Mouse (Mus musculus) ovary, adult 2 months (tissue): ENCODE data around the gene Dcaf10. TPM values are rescaled to one million over a fixed set of nuclear protein-coding genes. Genes with fewer than 3 reads are reported as not detected.

Experiments used
- polyA plus RNA-seq: library from polyadenylated mRNA; depleted of rRNA; stranded (reverse); fragments of >200 nt; gene quantifications from 2 replicates; pipeline ENCODE4 v1.2.3, GENCODE M21; 2012; rRNA removed

The Dcaf10 gene
- polyA plus RNA-seq, result 36.0 and 56.5 TPM in 2 replicates

GRCm38 (mm10) chr4:45341669-45342249 is at the start of gene Dcaf10:
Gene Dcaf10, plus strand, starts transcription at chr4:45342101.

GRCm38 (mm10) chr4:45296662-45297564 is 45.0 kb upstream of the Dcaf10 start, which contains the start of gene Trmt10b:
Gene Trmt10b, plus strand, starts transcription at chr4:45297127.

GRCm38 (mm10) chr4:45342286-45343155 is 620 bp downstream of the Dcaf10 start, which contains the start of gene Exosc3:
Gene Exosc3, minus strand, starts transcription at chr4:45342732.

GRCm38 (mm10) chr4:45408427-45409132 is 66.7 kb downstream of the Dcaf10 start, which contains the start of gene Slc25a51:
Gene Slc25a51, minus strand, starts transcription at chr4:45408766.

Other genes with a start within 250 kb of the Dcaf10 start
- 52.5 and 59.1 TPM in 2 replicates for gene Tomm5, start 234.0 kb upstream of the Dcaf10 start, polyA plus RNA-seq
- gene Frmpd1, start 157.2 kb upstream of the Dcaf10 start, polyA plus RNA-seq, result 1.8 and 2.3 TPM in 2 replicates
- 0.73 and 1.7 TPM in 2 replicates for gene Trmt10b, start 45.0 kb upstream of the Dcaf10 start, polyA plus RNA-seq
- 46.1 and 56.1 TPM in 2 replicates for gene Exosc3, start 631 bp downstream of the Dcaf10 start, polyA plus RNA-seq
- 69.7 and 88.0 TPM in 2 replicates for gene Slc25a51, start 66.7 kb downstream of the Dcaf10 start, polyA plus RNA-seq
- gene Shb, start 190.4 kb downstream of the Dcaf10 start, polyA plus RNA-seq, result 37.1 and 40.5 TPM in 2 replicates